Mouse (Mus musculus) mesoderm, embryonic 11.5 days (tissue): ENCODE measurements around the gene Zfp580.
"Not testable (repeated sequence)": the region's sequence is repeated elsewhere in the genome, so short reads cannot be mapped to it uniquely, and the experiment has no call there.

Experiments used
- DNase-seq: peaks from one replicate; pipeline ENCODE4 v3.0.0-alpha.2; 2012; ENCODE audit warnings: low read depth, low spot score

Gene Zfp580

GRCm38 (mm10) chr7:5051193-5052192 lies at the start of gene Zfp580:
Gene Zfp580, plus strand, starts transcription at chr7:5051538.
- peak; percentile 84 for DNase-seq

- DNase-seq: not testable (repeated sequence)
Measured at GRCm38 (mm10) chr7:5002876-5003275, 48.5 kb upstream of the Zfp580 start.

GRCm38 (mm10) chr7:5008229-5008628 lies 43.1 kb upstream of the Zfp580 start:
- no peak for DNase-seq

- no peak for DNase-seq
Measured at GRCm38 (mm10) chr7:5012681-5013513, 38.4 kb upstream of the Zfp580 start.

GRCm38 (mm10) chr7:5014251-5015117 lies 36.9 kb upstream of the Zfp580 start, which contains the start of the genes Zfp524 and Fiz1:
Gene Zfp524, plus strand, starts transcription at chr7:5014415.
Gene Fiz1, minus strand, starts transcription at chr7:5014697.
- peak; percentile 98 for DNase-seq

- peak; percentile 94 for DNase-seq
Measured at GRCm38 (mm10) chr7:5015118-5016001, 36.0 kb upstream of the Zfp580 start, which contains the start of gene Gm44973. Gene Gm44973, plus strand, starts transcription at chr7:5015496.

- no peak for DNase-seq
Measured at GRCm38 (mm10) chr7:5016057-5016456, 35.3 kb upstream of the Zfp580 start.

GRCm38 (mm10) chr7:5016920-5017319 lies 34.4 kb upstream of the Zfp580 start:
- DNase-seq: no peak

GRCm38 (mm10) chr7:5017352-5017751 lies 34.0 kb upstream of the Zfp580 start:
- DNase-seq: no peak

GRCm38 (mm10) chr7:5017931-5018330 lies 33.4 kb upstream of the Zfp580 start:
- DNase-seq: no peak

- not testable (repeated sequence) for DNase-seq
Measured at GRCm38 (mm10) chr7:5019576-5019975, 31.8 kb upstream of the Zfp580 start.

GRCm38 (mm10) chr7:5020000-5020681 lies 31.2 kb upstream of the Zfp580 start, which contains the start of the genes Zfp865 and Ccdc106:
Gene Zfp865, plus strand, starts transcription at chr7:5020376.
Gene Ccdc106, plus strand, starts transcription at chr7:5020553.
- DNase-seq: peak; percentile 99

GRCm38 (mm10) chr7:5020685-5021084 lies 30.7 kb upstream of the Zfp580 start:
- peak; percentile 15 for DNase-seq

- no peak for DNase-seq
Measured at GRCm38 (mm10) chr7:5021197-5021596, 30.1 kb upstream of the Zfp580 start.

GRCm38 (mm10) chr7:5029543-5029942 lies 21.8 kb upstream of the Zfp580 start:
- DNase-seq: no peak

GRCm38 (mm10) chr7:5029946-5030345 lies 21.4 kb upstream of the Zfp580 start:
- no peak for DNase-seq

GRCm38 (mm10) chr7:5030554-5031275 lies 20.6 kb upstream of the Zfp580 start:
- DNase-seq: no peak

- DNase-seq: no peak
Measured at GRCm38 (mm10) chr7:5031496-5031895, 19.8 kb upstream of the Zfp580 start.

- no peak for DNase-seq
Measured at GRCm38 (mm10) chr7:5033818-5034217, 17.5 kb upstream of the Zfp580 start, which contains the start of gene 4632433K11Rik. Gene 4632433K11Rik, plus strand, starts transcription at chr7:5034118.
